Mouse (Mus musculus) ES-E14 (cell line): ENCODE measurements around the gene Palmd.
A peak's percentile ranks its signal among the peaks of the same experiment; 100 is the strongest.

Experiments
- CHD2 ChIP-seq: IDR thresholded peaks from 2 replicates; pipeline ENCODE4 v1.6.1; 2014; ENCODE audit warnings: mild to moderate bottlenecking, low read depth, low read length, inconsistent platforms
- HCFC1 ChIP-seq: IDR thresholded peaks from 2 replicates; pipeline ENCODE4 v1.6.1; 2012; ENCODE audit warnings: low read length, inconsistent platforms, borderline replicate concordance; ENCODE audit not compliant: insufficient read depth
- MAFK ChIP-seq: IDR thresholded peaks from 2 replicates; pipeline ENCODE4 v1.6.1; 2014; ENCODE audit warnings: mild to moderate bottlenecking, low read depth, low read length, inconsistent platforms; ENCODE audit not compliant: insufficient read depth
- ZC3H11A ChIP-seq: IDR thresholded peaks from 2 replicates; pipeline ENCODE4 v1.6.1; 2012; ENCODE audit warnings: low read depth, mild to moderate bottlenecking, inconsistent platforms, low read length, borderline replicate concordance
- ZNF384 ChIP-seq: IDR thresholded peaks from 2 replicates; pipeline ENCODE4 v1.6.1; 2012; ENCODE audit warnings: low read depth, low read length, inconsistent platforms

GRCm38 (mm10) chr3:116904158-116904557 lies 64.6 kb downstream of the Palmd start:
- TF ChIP-seq CHD2 (no peak), ZC3H11A (peak; percentile 81; the same call in 1 of the 2 replicates), MAFK (no peak), ZNF384 (no peak), HCFC1 (no peak)
